Mouse (Mus musculus) liver, postnatal 0 days (tissue): Measurements from ENCODE around the gene Olfr1510.

ENCODE experiments used
- CTCF ChIP-seq: sonication (generic); IDR thresholded peaks from 2 replicates; pipeline ENCODE4 v1.5.1; 2016; ENCODE audit warnings: antibody characterized with exemption, low read depth
- EP300 ChIP-seq: IDR thresholded peaks from 2 replicates; pipeline ENCODE4 v1.6.1; 2016; ENCODE audit warnings: antibody characterized with exemption, low read depth, mild to moderate bottlenecking

- TF ChIP-seq EP300 (no peak), CTCF (no peak)
Observed at GRCm38 (mm10) chr14:52427686-52428085, 13.5 kb upstream of the Olfr1510 start.
